Mouse (Mus musculus) stomach, postnatal 0 days (tissue): ENCODE results near the gene Surf6.

Experiments
- CTCF ChIP-seq: IDR thresholded peaks from 2 replicates; pipeline ENCODE4 v1.5.1; 2016; ENCODE audit warnings: antibody characterized with exemption, low read depth, mild to moderate bottlenecking, moderate library complexity
- EP300 ChIP-seq: optimal IDR thresholded peaks from 2 replicates; pipeline ENCODE3; 2016; ENCODE audit warnings: antibody characterized with exemption

- TF ChIP-seq CTCF (peak; percentile 88), EP300 (no peak)
Observed at GRCm38 (mm10) chr2:26907109-26907508, 4.4 kb upstream of the Surf6 start.
